Mouse (Mus musculus) liver, postnatal 0 days (tissue): Measurements from ENCODE around the gene Nectin3. TPM values are rescaled to one million over a fixed set of nuclear protein-coding genes. Genes with fewer than 3 reads are reported as not detected.

ENCODE experiments used
- ATAC-seq: fragments of 200-750 bp; cut with Nextera tagmentation; 2 replicates; pipeline ENCODE4 v1.8.0; 2017; ENCODE audit warnings: mild to moderate bottlenecking, moderate library complexity
- DNase-seq: peaks from one replicate; pipeline ENCODE4 v3.0.0-alpha.2; 2016
- H3K27ac ChIP-seq: fragments of 300-500 bp; sonication (generic); 2 replicates; pipeline ENCODE4 v1.5.1; 2014; ENCODE audit warnings: antibody characterized with exemption, moderate library complexity, mild to moderate bottlenecking, low read depth
- H3K27me3 ChIP-seq: fragments of 300-500 bp; sonication (generic); 2 replicates; pipeline ENCODE4 v1.6.1; 2014; ENCODE audit warnings: low read length, control low read depth, mixed read lengths; ENCODE audit not compliant: insufficient read depth
- H3K36me3 ChIP-seq: fragments of 300-500 bp; sonication (generic); replicated peaks from 2 replicates; pipeline ENCODE4 v1.6.1; 2014; ENCODE audit warnings: mild to moderate bottlenecking, control low read depth, low read length, moderate library complexity, mixed read lengths; ENCODE audit not compliant: insufficient read depth
- H3K4me1 ChIP-seq: fragments of 300-500 bp; sonication (generic); 2 replicates; pipeline ENCODE4 v1.6.1; 2014; ENCODE audit warnings: antibody characterized with exemption, mild to moderate bottlenecking, control low read depth; ENCODE audit not compliant: insufficient read depth
- H3K4me2 ChIP-seq: fragments of 300-500 bp; sonication (generic); 2 replicates; pipeline ENCODE4 v1.6.1; 2014; ENCODE audit warnings: low read depth, mild to moderate bottlenecking, low read length, moderate library complexity, mixed read lengths
- H3K4me3 ChIP-seq: fragments of 300-500 bp; sonication (generic); 2 replicates; pipeline ENCODE4 v1.5.1; 2014; ENCODE audit warnings: low read depth, low read length
- H3K9ac ChIP-seq: fragments of 300-500 bp; sonication (generic); replicated peaks from 2 replicates; pipeline ENCODE4 v1.6.1; 2014; ENCODE audit warnings: mild to moderate bottlenecking, moderate library complexity
- H3K9me3 ChIP-seq: fragments of 300-500 bp; sonication (generic); 2 replicates; pipeline ENCODE4 v1.6.1; 2016; ENCODE audit warnings: mild to moderate bottlenecking, control low read depth, low read length, mixed read lengths
- CTCF ChIP-seq: sonication (generic); IDR thresholded peaks from 2 replicates; pipeline ENCODE4 v1.5.1; 2016; ENCODE audit warnings: antibody characterized with exemption, low read depth
- EP300 ChIP-seq: IDR thresholded peaks from 2 replicates; pipeline ENCODE4 v1.6.1; 2016; ENCODE audit warnings: antibody characterized with exemption, low read depth, mild to moderate bottlenecking
- WGBS: fragments of 180-500 bp; shearing (Covaris S2); extraction: QIAGEN DNeasy Blood & Tissue Kit; methylation state at CpG from one replicate; pipeline ENCODE4 v1.1.7; 2014; ENCODE audit not compliant: insufficient replicate concordance; 5-methylcytosine and 5-hydroxymethylcytosine counted together
- polyA plus RNA-seq: library from polyadenylated mRNA; unstranded; fragments of >200 nt; fragmentation: Nextera tagmentation; extraction: Ambion mirVana; gene quantifications from 2 replicates; pipeline ENCODE4 v1.2.1, GENCODE M21; 2015

Gene Nectin3
- polyA plus RNA-seq, 1 experiment from 2014 or later: 16.3 TPM

DNA sequence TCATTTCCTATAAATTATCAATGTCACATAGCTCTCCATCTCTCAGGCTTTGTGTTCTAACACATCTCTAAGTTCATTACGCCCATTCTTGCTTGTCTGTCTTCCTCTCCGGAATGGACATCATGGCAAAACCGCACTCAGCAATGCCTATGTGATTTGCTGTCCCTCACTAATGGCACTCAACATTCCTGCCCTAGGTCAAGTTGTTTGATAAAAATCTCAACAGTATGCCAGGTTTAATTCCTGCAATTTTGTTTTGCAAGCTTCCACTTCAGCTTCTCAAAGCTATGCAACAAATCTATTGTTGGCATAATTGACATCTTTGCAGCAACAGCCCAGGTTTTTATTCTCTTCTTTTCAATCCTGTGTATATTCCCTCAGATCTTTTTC is 9.6 kb upstream of the Nectin3 start:
- H3K36me3 ChIP-seq: no peaks in the 10 kb centered on the region
- H3K4me2 ChIP-seq: no peak overlapping the region
- no peak overlapping the region for H3K4me3 ChIP-seq
- DNase-seq (no peak), ATAC-seq (no peak)
- H3K27me3 ChIP-seq: no peaks in the 10 kb centered on the region
- H3K9ac ChIP-seq: no peak overlapping the region
- H3K4me1 ChIP-seq: 0 out of 2 replicates have a peak, but pooled peaks cover 2% of the 10 kb centered on the region
- no peak for TF ChIP-seq EP300
- TF ChIP-seq CTCF: no peak
- H3K9me3 ChIP-seq: no peaks in the 10 kb centered on the region
- 71% methylated on average over 3 of the region's 3 CpGs for WGBS
- no peak overlapping the region for H3K27ac ChIP-seq

- TF ChIP-seq EP300: no peak
- no peak for TF ChIP-seq CTCF
- Histone ChIP-seq H3K4me2 (no peak overlapping the region), H3K9ac (no peak overlapping the region), H3K4me1 (0 out of 2 replicates have a peak, but pooled peaks cover 2% of the 10 kb centered on the region), H3K36me3 (no peaks in the 10 kb centered on the region), H3K9me3 (no peaks in the 10 kb centered on the region), H3K27ac (peak overlapping the region; percentile 57; the same call in 1 of the 2 replicates), H3K4me3 (no peak overlapping the region), H3K27me3 (no peaks in the 10 kb centered on the region)
- DNase-seq (no peak), ATAC-seq (peak; percentile 68)
- WGBS: 47% methylated on average over 3 of the region's 3 CpGs
These were observed 9.1 kb upstream of the Nectin3 start for GRCm38 (mm10) chr16:46507260-46507943.

DNA sequence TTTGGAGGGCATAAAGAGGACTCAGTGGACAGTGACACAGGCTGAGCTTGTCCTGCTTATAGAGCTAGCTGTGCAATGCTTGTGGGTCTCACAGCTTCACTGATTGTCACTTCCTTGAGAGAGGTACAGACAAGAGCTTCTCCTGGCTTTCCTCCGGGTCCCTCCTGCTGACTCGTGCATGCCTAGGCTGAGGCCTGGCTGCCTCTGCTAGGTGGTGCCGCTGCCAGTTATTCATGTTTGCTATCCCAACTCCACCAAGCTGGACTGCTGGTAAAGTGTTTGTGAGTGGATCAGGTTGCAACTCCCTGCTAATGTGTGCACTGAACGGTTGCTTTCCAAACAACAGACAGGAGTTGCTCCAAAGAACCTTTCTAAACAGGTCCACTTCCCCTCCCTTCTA is 5.7 kb upstream of the Nectin3 start:
- no peak overlapping the region for H3K9ac ChIP-seq
- no peaks in the 10 kb centered on the region for H3K9me3 ChIP-seq
- TF ChIP-seq EP300 (no peak), CTCF (no peak)
- 70% methylated on average over 4 of the region's 4 CpGs for WGBS
- DNase-seq (no peak), ATAC-seq (no peak)
- no peaks in the 10 kb centered on the region for H3K27me3 ChIP-seq
- 0 out of 2 replicates have a peak, but pooled peaks cover 2% of the 10 kb centered on the region for H3K4me1 ChIP-seq
- no peak overlapping the region for H3K4me2 ChIP-seq
- no peaks in the 10 kb centered on the region for H3K36me3 ChIP-seq
- H3K4me3 ChIP-seq: no peak overlapping the region
- H3K27ac ChIP-seq: no peak overlapping the region

DNA sequence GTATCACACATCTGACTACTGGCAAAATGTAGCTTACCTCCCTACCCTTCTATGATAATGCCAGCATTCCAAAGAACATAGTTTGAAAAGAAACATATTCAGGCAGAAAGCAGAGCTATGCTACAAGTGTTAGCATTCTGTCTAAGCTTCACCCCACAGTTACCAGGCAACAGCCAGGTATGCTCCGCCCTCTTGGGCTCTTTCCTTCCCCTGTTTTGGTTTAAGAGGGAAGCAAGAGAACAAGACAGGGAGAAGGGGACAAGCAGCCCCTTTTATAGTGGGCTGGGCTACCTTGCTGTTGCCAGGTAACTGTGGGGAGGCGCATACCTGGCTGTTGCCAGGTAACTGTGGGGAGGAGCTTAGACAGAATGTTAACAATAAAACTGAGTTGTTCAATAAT is 4.0 kb upstream of the Nectin3 start:
- no peak for ATAC-seq

DNA sequence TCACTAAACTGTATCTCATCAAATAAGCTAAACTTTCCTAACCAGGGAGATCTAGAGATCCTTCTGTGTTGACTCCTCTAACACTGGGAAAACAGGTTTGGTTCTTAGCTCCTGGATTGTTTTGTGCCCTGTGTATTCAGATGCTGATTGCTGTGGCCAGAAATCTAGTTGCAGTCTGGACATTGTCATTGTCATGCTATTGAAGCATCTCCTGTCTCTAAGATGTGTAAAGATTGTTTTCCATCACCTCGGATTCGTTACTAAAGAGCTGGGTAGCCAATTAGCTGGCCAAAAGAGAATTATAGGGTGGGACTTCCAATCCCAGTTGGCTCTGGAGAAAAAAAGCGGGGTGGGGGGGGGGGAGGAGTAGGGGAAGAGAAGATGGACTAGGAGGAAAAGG is 2.4 kb upstream of the Nectin3 start:
- TF ChIP-seq EP300 (no peak), CTCF (no peak)
- WGBS: 69% methylated on average over 3 of the region's 3 CpGs
- Histone ChIP-seq H3K36me3 (no peaks in the 10 kb centered on the region), H3K9ac (no peak overlapping the region), H3K27me3 (peaks cover 26% of the 10 kb centered on the region), H3K4me2 (no peak overlapping the region), H3K9me3 (no peaks in the 10 kb centered on the region), H3K4me3 (no peak overlapping the region), H3K4me1 (no peaks in the 10 kb centered on the region), H3K27ac (no peak overlapping the region)
- DNase-seq (no peak), ATAC-seq (no peak)

More for the DNA sequence above, 4.0 kb upstream of the Nectin3 start:
- no peaks in the 10 kb centered on the region for H3K9me3 ChIP-seq
- H3K36me3 ChIP-seq: no peaks in the 10 kb centered on the region
- no peak for DNase-seq
- TF ChIP-seq CTCF (no peak), EP300 (no peak)
- H3K4me2 ChIP-seq: no peak overlapping the region
- H3K27ac ChIP-seq: no peak overlapping the region
- WGBS: 72% methylated on average over 2 of the region's 2 CpGs
- no peak overlapping the region for H3K9ac ChIP-seq
- peaks cover 13% of the 10 kb centered on the region for H3K27me3 ChIP-seq
- no peak overlapping the region for H3K4me3 ChIP-seq
- 0 out of 2 replicates have a peak, but pooled peaks cover under 1% of the 10 kb centered on the region for H3K4me1 ChIP-seq

GRCm38 (mm10) chr16:46497686-46498420 is 472 bp downstream of the Nectin3 start:
- 1% methylated on average over 32 of the region's 32 CpGs for WGBS
- ATAC-seq (peak; percentile 4; the same call in 1 of the 2 replicates), DNase-seq (no peak)
- H3K27me3 ChIP-seq: peaks cover 27% of the 10 kb centered on the region
- no peaks in the 10 kb centered on the region for H3K9me3 ChIP-seq
- peak overlapping the region; percentile 76 for H3K4me2 ChIP-seq
- peak overlapping the region; percentile 69 for H3K4me3 ChIP-seq
- H3K9ac ChIP-seq: peak overlapping the region; percentile 42
- H3K36me3 ChIP-seq: no peaks in the 10 kb centered on the region
- peak overlapping the region; percentile 74 for H3K27ac ChIP-seq
- H3K4me1 ChIP-seq: no peaks in the 10 kb centered on the region
- TF ChIP-seq CTCF: no peak
- no peak for TF ChIP-seq EP300
